Comparison of ENCODE assay signal across 8 mouse cellular contexts in genomic region chr8:106892806-106893451, GRCm38 (mm10). TPM values are rescaled to one million over a fixed set of nuclear protein-coding genes. Genes with fewer than 3 reads are reported as not detected.
DNase-seq lines count a peak whose midpoint lies in the region; ATAC-seq and TF ChIP-seq lines count a peak whose summit lies in the region.

No protein-coding gene starts in this region.

- peak; percentile 61 for DNase-seq in left cerebral cortex, postnatal 4 days
- no peak for DNase-seq in left cerebral cortex, adult 11 months (ENCODE audit: low spot score)
- peak; percentile 6 for DNase-seq in T-cell, adult 2 months (ENCODE audit: low spot score)
- DNase-seq in thymus, postnatal 0 days (ENCODE audit: low spot score): peak; percentile 38
- DNase-seq in layer of hippocampus, adult 18-20 months (ENCODE audit: low spot score in 2 of 2): no peak

- no peaks in the 10 kb centered on the region for H3K27me3 ChIP-seq in intestine, embryonic 16.5 days (replicated peaks; ENCODE audit: control insufficient read depth, insufficient read depth, low read length)

- no peaks in the 10 kb centered on the region for H3K9me3 ChIP-seq in intestine, embryonic 16.5 days (ENCODE audit: control insufficient read depth, low read length)

- peaks cover 59% of the 10 kb centered on the region for H3K79me2 ChIP-seq in macrophage (ENCODE audit: inconsistent target)

- peaks cover 20% of the 10 kb centered on the region for H3K4me1 ChIP-seq in embryonic fibroblast, embryonic 13.5 days (ENCODE audit: control insufficient read depth, insufficient read depth, low read length)
- H3K4me1 ChIP-seq in intestine, embryonic 16.5 days (ENCODE audit: control insufficient read depth, insufficient read depth, low read length): peaks cover 15% of the 10 kb centered on the region

- H3K4me2 ChIP-seq in intestine, embryonic 16.5 days (ENCODE audit: low read depth, low read length): peak overlapping the region; percentile 67

- H3K27ac ChIP-seq in embryonic fibroblast, embryonic 13.5 days (ENCODE audit: insufficient read depth, low read length): peak overlapping the region; percentile 87
- peak overlapping the region; percentile 94 for H3K27ac ChIP-seq in intestine, embryonic 16.5 days (ENCODE audit: low read length)
- H3K27ac ChIP-seq in macrophage: peak overlapping the region; percentile 61

- ATAC-seq in intestine, embryonic 16.5 days: peak; percentile 88

- TF ChIP-seq POLR2A in embryonic fibroblast, embryonic 13.5 days (IDR thresholded peaks at IDR 0.05; ENCODE audit: low read depth, low read length): no peak

- H3K4me3 ChIP-seq in embryonic fibroblast, embryonic 13.5 days (ENCODE audit: insufficient read depth, low read length): peak overlapping the region; percentile 99
- H3K4me3 ChIP-seq in intestine, embryonic 16.5 days (ENCODE audit: low read length): peak overlapping the region; percentile 89
- H3K4me3 ChIP-seq in macrophage (ENCODE audit: inconsistent target): peak overlapping the region; percentile 87

- no peak for TF ChIP-seq CTCF in embryonic fibroblast, embryonic 13.5 days (IDR thresholded peaks at IDR 0.05; ENCODE audit: borderline replicate concordance, insufficient read depth, low read length)

- H3K36me3 ChIP-seq in intestine, embryonic 16.5 days (ENCODE audit: control insufficient read depth, insufficient read depth, low read length): no peaks in the 10 kb centered on the region; the same call in 1 of the 2 replicates
- H3K36me3 ChIP-seq in macrophage (ENCODE audit: inconsistent target): peaks cover under 1% of the 10 kb centered on the region; the same call in 1 of the 2 replicates

- WGBS in intestine, embryonic 16.5 days: under 1% methylated on average over 53 of the region's 57 CpGs
- under 1% methylated on average over 57 of the region's 57 CpGs for WGBS in macrophage (ENCODE audit: missing documents)

- H3K9ac ChIP-seq in intestine, embryonic 16.5 days (ENCODE audit: low read depth, low read length): peak overlapping the region; percentile 99

- intact Hi-C loops in left cerebral cortex, postnatal 4 days (cut with DNase I): no loop called here

RNA-seq across cellular contexts. Expression of gene Utp4, which starts 0.5 kb away (rescaled TPM):
- 10 to 100 TPM; 30.0 to 30.2 TPM for total RNA-seq in left cerebral cortex, postnatal 4 days (2021)
- 46.9 and 57.5 TPM in 2 replicates for polyA plus RNA-seq in embryonic fibroblast, embryonic 13.5 days (2011; ENCODE audit: insufficient read length, low read depth, missing spikeins)
- polyA plus RNA-seq in intestine, embryonic 16.5 days (2015; fragmentation: Nextera tagmentation; extraction: Ambion mirVana): 56.6 and 66.6 TPM in 2 replicates
- total RNA-seq in macrophage (2018; cell fraction: chromatin; rRNA removed): 10 to 100 TPM in 14 of 26 experiments, 1 to 10 TPM in 12; 4.5 to 21.0 (median 11.2) TPM
- total RNA-seq in macrophage (2018; cell fraction: cytosol; rRNA removed): 10 to 100 TPM in 21 of 26 experiments, 1 to 10 TPM in 5; 7.4 to 15.2 (median 11.8) TPM
- total RNA-seq in macrophage (2018; cell fraction: nucleus; rRNA removed): 10 to 100 TPM in 9 of 26 experiments, 1 to 10 TPM in 17; 4.2 to 27.6 (median 7.8) TPM
- 10.0 to 27.2 TPM (median 15.8 TPM) in 3 replicates for polyA plus RNA-seq in macrophage (2018)
- 69.4 and 70.7 TPM in 2 replicates for polyA plus RNA-seq in thymus, postnatal 0 days (2015; fragmentation: Nextera tagmentation; extraction: Ambion mirVana)
- 10 to 100 TPM; 43.3 to 45.1 TPM for total RNA-seq in layer of hippocampus, adult 18-20 months (2021)

RNA-seq across cellular contexts. Expression of gene Has3, which starts 22.9 kb away (rescaled TPM):
- total RNA-seq in left cerebral cortex, postnatal 4 days (2021): 10 to 100 TPM; 16.7 to 17.7 TPM
- 0.16 and 0.47 TPM in 2 replicates for polyA plus RNA-seq in embryonic fibroblast, embryonic 13.5 days (2011; ENCODE audit: insufficient read length, low read depth, missing spikeins)
- 0.09 and 0.28 TPM in 2 replicates for polyA plus RNA-seq in intestine, embryonic 16.5 days (2015; fragmentation: Nextera tagmentation; extraction: Ambion mirVana)
- total RNA-seq in macrophage (2018; cell fraction: chromatin; rRNA removed): under 1 TPM in 5 of 26 experiments, not detected in 21; 0.12 to 0.20 (median 0.13) TPM
- not detected for total RNA-seq in macrophage (2018; cell fraction: cytosol; rRNA removed)
- under 1 TPM in 5 of 26 experiments, not detected in 21; 0.08 to 0.14 (median 0.12) TPM for total RNA-seq in macrophage (2018; cell fraction: nucleus; rRNA removed)
- polyA plus RNA-seq in macrophage (2018): 0.22 TPM in 1 of 3 replicates, not detected in the others
- polyA plus RNA-seq in thymus, postnatal 0 days (2015; fragmentation: Nextera tagmentation; extraction: Ambion mirVana): 0.26 and 0.56 TPM in 2 replicates
- 1 to 10 TPM; 1.7 TPM for total RNA-seq in layer of hippocampus, adult 18-20 months (2021)

RNA-seq across cellular contexts. Expression of gene Sntb2, which starts 42.6 kb away (rescaled TPM):
- total RNA-seq in left cerebral cortex, postnatal 4 days (2021): 1 to 10 TPM; 6.3 to 6.5 TPM
- polyA plus RNA-seq in embryonic fibroblast, embryonic 13.5 days (2011; ENCODE audit: insufficient read length, low read depth, missing spikeins): 18.9 and 23.3 TPM in 2 replicates
- 8.5 and 9.1 TPM in 2 replicates for polyA plus RNA-seq in intestine, embryonic 16.5 days (2015; fragmentation: Nextera tagmentation; extraction: Ambion mirVana)
- total RNA-seq in macrophage (2018; cell fraction: chromatin; rRNA removed): 10 to 100 TPM; 18.2 to 50.8 (median 32.8) TPM
- 10 to 100 TPM in 24 of 26 experiments, 1 to 10 TPM in 2; 9.7 to 18.9 (median 13.0) TPM for total RNA-seq in macrophage (2018; cell fraction: cytosol; rRNA removed)
- 10 to 100 TPM; 16.4 to 48.6 (median 27.7) TPM for total RNA-seq in macrophage (2018; cell fraction: nucleus; rRNA removed)
- polyA plus RNA-seq in macrophage (2018): 7.2 to 10.1 TPM (median 8.4 TPM) in 3 replicates
- polyA plus RNA-seq in thymus, postnatal 0 days (2015; fragmentation: Nextera tagmentation; extraction: Ambion mirVana): 5.9 and 10.0 TPM in 2 replicates
- total RNA-seq in layer of hippocampus, adult 18-20 months (2021): 10 to 100 TPM; 22.6 to 26.3 TPM

Comparison
In these comparisons a context has a peak if more than half of its experiments do, and no peak if none do; other contexts are left out.
1. DNase-seq: peak in left cerebral cortex, postnatal 4 days (single experiment), T-cell, adult 2 months (single experiment) and thymus, postnatal 0 days (single experiment); none in left cerebral cortex, adult 11 months (single experiment) and layer of hippocampus, adult 18-20 months (0 of 2).
2. Peak in every context shown above with its lines, with median percentiles within 50 percentile points of each other: H3K27ac ChIP-seq and H3K4me3 ChIP-seq.